Mouse (Mus musculus) spleen, adult 2 months (tissue): ENCODE data around the gene Olfr1328. TPM values are rescaled to one million over a fixed set of nuclear protein-coding genes. Genes with fewer than 3 reads are reported as not detected.
"Not testable (repeated sequence)": the region's sequence is repeated elsewhere in the genome, so short reads cannot be mapped to it uniquely, and the experiment has no call there.

Experiments used
- DNase-seq, 2 experiments: peaks; one replicate each; pipeline versions ENCODE4 v3.0.0 to v3.0.0-alpha.2; 2012 to 2021; ENCODE audit warnings: low spot score in 2 of 2, low read depth in 1 of 2
- H3K27ac ChIP-seq: fragments of 200-500 bp; 2 replicates; pipeline ENCODE4 v1.5.1; 2012; ENCODE audit warnings: low read length, inconsistent platforms; ENCODE audit not compliant: insufficient read depth
- H3K27me3 ChIP-seq: fragments of 200-500 bp; 2 replicates; pipeline ENCODE4 v1.6.1; 2012; ENCODE audit warnings: mild to moderate bottlenecking, moderate library complexity, low read length, inconsistent platforms; ENCODE audit not compliant: control insufficient read depth, insufficient read depth
- H3K36me3 ChIP-seq: fragments of 200-500 bp; 2 replicates; pipeline ENCODE4 v1.6.1; 2012; ENCODE audit warnings: mild to moderate bottlenecking, low read length, inconsistent platforms; ENCODE audit not compliant: control insufficient read depth, insufficient read depth
- H3K4me1 ChIP-seq: fragments of 200-500 bp; 2 replicates; pipeline ENCODE4 v1.6.1; 2011; ENCODE audit warnings: inconsistent platforms; ENCODE audit not compliant: control insufficient read depth, insufficient read depth, insufficient read length
- H3K4me3 ChIP-seq: fragments of 200-500 bp; 2 replicates; pipeline ENCODE4 v1.5.1; 2011; ENCODE audit warnings: mild to moderate bottlenecking, inconsistent platforms; ENCODE audit not compliant: insufficient read depth, insufficient read length; ENCODE audit errors: extremely low read depth
- CTCF ChIP-seq: fragments of 200-500 bp; IDR thresholded peaks from 2 replicates; pipeline ENCODE4 v1.5.1; 2011; ENCODE audit warnings: mild to moderate bottlenecking, inconsistent platforms; ENCODE audit not compliant: insufficient read depth, insufficient read length, insufficient replicate concordance; ENCODE audit errors: extremely low read depth
- POLR2A ChIP-seq: fragments of 200-500 bp; IDR thresholded peaks from 2 replicates; pipeline ENCODE4 v1.6.1; 2011; ENCODE audit warnings: low read depth, low read length, inconsistent platforms
- WGBS: fragments of 180-500 bp; shearing (Covaris S2); methylation state at CpG from one replicate; pipeline ENCODE4 v1.1.7; 2018; 5-methylcytosine and 5-hydroxymethylcytosine counted together
- polyA plus RNA-seq: library from polyadenylated mRNA; depleted of rRNA; stranded (reverse); fragments of >200 nt; gene quantifications from 2 replicates; pipeline ENCODE4 v1.2.3, GENCODE M21; 2012; rRNA removed

Gene Olfr1328
- not detected in 2 replicates for polyA plus RNA-seq

GRCm38 (mm10) chr4:118938512-118938911, at the start of gene Olfr1328:
TSS of gene Olfr1328 (minus strand) at chr4:118938612.
- Histone ChIP-seq H3K27me3 (no peaks in the 10 kb centered on the region), H3K4me3 (no peak within 1 kb of the TSS), H3K4me1 (no peaks in the 10 kb centered on the region), H3K36me3 (no peaks in the 10 kb centered on the region), H3K27ac (no peak within 1 kb of the TSS)
- TF ChIP-seq POLR2A, result no peak
- TF ChIP-seq CTCF, result no peak
- no peak for DNase-seq
- 68% methylated on average over 2 of the region's 2 CpGs for WGBS

- WGBS, result 89% methylated on average over 4 of the region's 4 CpGs
These were observed 46.9 kb upstream of the Olfr1328 start for GRCm38 (mm10) chr4:118985291-118985690.

DNA sequence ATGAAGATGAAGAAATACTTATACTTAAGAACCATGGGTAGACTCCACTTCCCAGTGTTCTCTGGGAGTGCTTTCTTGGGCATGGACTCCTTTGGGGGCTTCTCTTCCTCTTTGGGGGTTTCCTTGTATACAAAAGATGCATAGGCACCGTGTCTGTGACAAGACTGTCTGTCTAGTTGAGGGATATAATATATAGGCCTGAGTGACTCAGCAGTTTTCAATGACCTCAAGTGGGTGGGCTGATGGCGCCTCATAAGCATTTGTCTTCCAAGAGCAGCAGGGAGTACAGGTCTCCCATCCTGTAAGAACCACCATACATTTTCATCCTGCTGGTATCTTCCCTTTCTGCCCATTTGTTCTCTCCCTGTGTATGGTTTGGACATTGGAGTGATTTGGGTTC, 34.9 kb upstream of the Olfr1328 start:
- Histone ChIP-seq H3K27ac (no peak overlapping the region), H3K4me1 (no peaks in the 10 kb centered on the region), H3K4me3 (no peak overlapping the region), H3K27me3 (no peaks in the 10 kb centered on the region), H3K36me3 (no peaks in the 10 kb centered on the region)
- TF ChIP-seq POLR2A (no peak), CTCF (no peak)
- DNase-seq, result no peak
- 48% methylated on average over 2 of the region's 2 CpGs for WGBS

More at GRCm38 (mm10) chr4:118985291-118985690, 46.9 kb upstream of the Olfr1328 start:
- H3K36me3 ChIP-seq, result no peaks in the 10 kb centered on the region
- TF ChIP-seq POLR2A (no peak), CTCF (no peak)
- no peaks in the 10 kb centered on the region for H3K27me3 ChIP-seq
- H3K4me3 ChIP-seq, result no peak overlapping the region
- H3K4me1 ChIP-seq, result no peaks in the 10 kb centered on the region
- no peak overlapping the region for H3K27ac ChIP-seq
- no peak for DNase-seq

DNA sequence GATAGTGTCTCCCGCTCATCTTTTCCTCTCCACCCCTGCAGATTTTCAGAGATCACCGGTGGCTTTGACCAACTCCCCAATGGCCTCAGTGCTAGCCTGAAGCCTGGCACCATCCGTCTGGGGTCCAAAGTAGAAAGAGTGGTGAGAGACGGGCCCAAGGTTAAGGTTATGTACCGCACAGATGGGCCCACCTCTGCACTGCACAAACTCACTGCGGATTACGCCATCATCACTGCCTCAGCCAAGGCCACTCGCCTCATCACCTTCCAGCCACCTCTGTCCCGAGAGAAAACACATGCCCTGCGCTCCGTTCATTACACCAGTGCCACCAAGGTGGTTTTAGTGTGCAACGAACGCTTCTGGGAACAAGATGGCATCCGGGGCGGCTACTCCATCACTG, 29.3 kb upstream of the Olfr1328 start:
- Histone ChIP-seq H3K4me1 (no peaks in the 10 kb centered on the region), H3K4me3 (no peak overlapping the region), H3K36me3 (no peaks in the 10 kb centered on the region), H3K27ac (no peak overlapping the region), H3K27me3 (no peaks in the 10 kb centered on the region)
- DNase-seq, result no peak
- 90% methylated on average over 15 of the region's 15 CpGs for WGBS
- no peak for TF ChIP-seq POLR2A
- TF ChIP-seq CTCF, result no peak

DNA sequence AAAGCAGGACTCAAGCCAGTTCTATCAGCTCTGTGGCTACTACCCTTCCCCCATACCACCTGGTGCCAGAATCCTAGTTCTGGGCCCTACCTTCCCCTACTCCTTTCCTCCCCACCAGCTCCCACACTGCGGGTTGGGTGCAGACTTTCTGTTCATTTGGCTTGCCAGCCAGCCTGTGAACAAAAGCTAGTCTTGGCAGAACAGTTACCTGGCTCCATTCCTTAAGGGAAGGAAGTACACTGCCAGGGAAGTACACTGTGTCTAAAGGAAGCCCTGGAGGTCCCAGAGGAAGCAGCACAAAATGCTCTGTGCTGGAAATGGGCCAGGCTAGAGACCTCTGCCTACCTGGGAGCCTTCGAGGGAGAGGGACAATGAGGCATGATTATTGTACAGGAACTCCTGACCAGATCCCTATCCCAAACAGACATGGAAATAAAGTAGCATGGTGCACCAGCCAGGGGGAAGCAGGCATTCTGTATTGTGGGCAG, 22.8 kb upstream of the Olfr1328 start, which contains the start of gene Lao1:
Lao1 (plus strand) TSS at position 438 of the 488 bp plus-strand sequence.
- H3K4me1 ChIP-seq, result no peaks in the 10 kb centered on the region
- H3K27me3 ChIP-seq, result no peaks in the 10 kb centered on the region
- H3K27ac ChIP-seq, result no peak within 1 kb of the TSS
- H3K4me3 ChIP-seq, result no peak within 1 kb of the TSS
- TF ChIP-seq CTCF, result no peak
- TF ChIP-seq POLR2A, result no peak
- DNase-seq, result no peak
- 71% methylated on average over 2 of the region's 2 CpGs for WGBS
- no peaks in the 10 kb centered on the region for H3K36me3 ChIP-seq

DNA sequence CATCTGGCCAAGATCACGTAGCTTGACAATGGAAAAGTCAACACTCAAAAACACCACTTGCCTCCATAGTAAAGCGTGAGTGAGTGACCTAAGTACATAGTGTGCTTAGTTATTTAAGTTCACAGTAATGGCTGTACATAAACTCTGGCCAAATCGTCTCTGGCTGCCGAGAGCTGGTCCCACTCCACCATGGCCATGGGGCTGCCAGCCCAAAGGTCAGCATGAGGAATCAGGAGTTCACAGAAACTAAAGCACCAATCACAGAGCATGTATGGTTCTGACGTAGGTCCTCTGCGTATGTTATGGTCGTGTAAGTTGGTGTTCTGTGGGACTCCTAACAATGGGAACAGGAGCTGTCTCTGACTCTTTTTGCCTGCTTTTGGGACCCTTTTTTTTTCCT, 20.4 kb upstream of the Olfr1328 start:
- WGBS, result 86% methylated on average over 7 of the region's 7 CpGs
- Histone ChIP-seq H3K27ac (no peak overlapping the region), H3K36me3 (no peaks in the 10 kb centered on the region), H3K4me3 (no peak overlapping the region), H3K4me1 (no peaks in the 10 kb centered on the region), H3K27me3 (no peaks in the 10 kb centered on the region)
- DNase-seq, result no peak
- TF ChIP-seq POLR2A (no peak), CTCF (no peak)

DNA sequence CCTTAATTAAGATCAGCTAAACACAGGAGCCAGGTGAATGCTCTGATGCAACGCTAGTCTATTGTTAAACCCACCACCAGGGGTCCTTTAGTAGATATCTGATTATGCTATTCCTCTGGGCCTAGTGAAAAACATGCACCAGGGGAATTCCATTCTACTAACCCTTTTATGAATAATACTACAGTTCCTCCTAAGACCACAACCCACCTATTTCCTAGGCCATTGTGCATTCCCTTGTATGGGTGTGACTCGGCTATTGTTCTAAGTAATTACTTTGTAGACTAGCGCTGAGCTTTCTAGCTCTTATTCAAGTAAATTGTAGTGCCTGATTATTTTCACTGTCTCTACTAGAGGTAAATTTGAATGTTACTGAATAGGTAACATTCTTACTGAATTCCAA, 7.1 kb downstream of the Olfr1328 start:
- 90% methylated on average over 3 of the region's 3 CpGs for WGBS
- H3K27me3 ChIP-seq, DNase-seq, H3K36me3 ChIP-seq, H3K27ac ChIP-seq, H3K4me3 ChIP-seq, H3K4me1 ChIP-seq: not testable (repeated sequence)

GRCm38 (mm10) chr4:118917365-118917764, 21.0 kb downstream of the Olfr1328 start, which contains the start of gene Olfr1329:
TSS of gene Olfr1329 (minus strand) at chr4:118917465.
- H3K27ac ChIP-seq, H3K4me1 ChIP-seq, H3K36me3 ChIP-seq: not testable (repeated sequence)

More at GRCm38 (mm10) chr4:118917365-118917764, 21.0 kb downstream of the Olfr1328 start, which contains the start of gene Olfr1329:
- H3K27me3 ChIP-seq, DNase-seq, H3K4me3 ChIP-seq: not testable (repeated sequence)
- WGBS, result 50% methylated on average over 2 of the region's 2 CpGs
